Mouse (Mus musculus): Measurements from ENCODE around the gene Nr1h2. TPM values are rescaled to one million over a fixed set of nuclear protein-coding genes. Genes with fewer than 3 reads are reported as not detected.

Nr1h2 gene
- polyA plus RNA-seq, 1 experiment from 2014 or later = 79.3 TPM

- ATAC-seq = no peak
- Histone ChIP-seq H3K4me2 (ENCODE audit: low read depth, low read length) (no peak overlapping the region), H3K36me3 (ENCODE audit: control insufficient read depth, insufficient read depth, low read length) (peaks cover 27% of the 10 kb centered on the region), H3K4me1 (ENCODE audit: control insufficient read depth, insufficient read depth, low read length) (peaks cover 11% of the 10 kb centered on the region), H3K4me3 (ENCODE audit: low read length) (peak overlapping the region; percentile 69; the same call in 1 of the 2 replicates), H3K9me3 (ENCODE audit: control insufficient read depth, low read length) (no peaks in the 10 kb centered on the region), H3K9ac (ENCODE audit: low read depth, low read length) (peak overlapping the region; percentile 73), H3K27me3 (replicated peaks; ENCODE audit: control insufficient read depth, insufficient read depth, low read length) (no peaks in the 10 kb centered on the region), H3K27ac (ENCODE audit: low read length) (no peak overlapping the region)
- WGBS = 92% methylated on average over 13 of the region's 13 CpGs
These were observed 6.7 kb downstream of the Nr1h2 start for GRCm38 (mm10) chr7:44547041-44547440.

DNA sequence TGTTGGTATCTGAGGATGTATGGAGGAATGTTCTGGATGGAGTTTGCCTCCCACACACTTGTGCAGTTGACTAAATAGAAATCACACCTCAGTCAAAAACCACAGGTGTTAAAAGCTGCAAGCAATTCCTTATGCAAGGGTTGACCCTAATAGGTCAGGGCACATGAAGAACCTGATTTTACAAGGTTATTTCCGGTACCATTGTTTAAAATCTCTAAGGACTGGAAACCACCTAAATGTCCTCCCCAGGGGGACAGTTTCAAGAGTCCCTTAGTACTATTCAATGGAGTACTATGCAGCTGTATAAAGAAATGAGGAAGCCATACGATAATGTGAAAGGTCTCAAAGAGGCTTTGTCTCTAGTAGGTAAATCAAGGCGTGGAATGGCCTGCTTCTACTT, 7.5 kb downstream of the Nr1h2 start:
- Histone ChIP-seq H3K4me3 (ENCODE audit: low read length) (no peak overlapping the region), H3K9me3 (ENCODE audit: control insufficient read depth, low read length) (no peaks in the 10 kb centered on the region), H3K36me3 (ENCODE audit: control insufficient read depth, insufficient read depth, low read length) (peaks cover 26% of the 10 kb centered on the region), H3K27me3 (replicated peaks; ENCODE audit: control insufficient read depth, insufficient read depth, low read length) (no peaks in the 10 kb centered on the region), H3K9ac (ENCODE audit: low read depth, low read length) (no peak overlapping the region), H3K4me2 (ENCODE audit: low read depth, low read length) (no peak overlapping the region), H3K4me1 (ENCODE audit: control insufficient read depth, insufficient read depth, low read length) (peaks cover 11% of the 10 kb centered on the region), H3K27ac (ENCODE audit: low read length) (no peak overlapping the region)
- no peak for ATAC-seq
- 95% methylated on average over 3 of the region's 3 CpGs for WGBS

GRCm38 (mm10) chr7:44543071-44543470, 10.7 kb downstream of the Nr1h2 start:
- 83% methylated on average over 12 of the region's 12 CpGs for WGBS
- peaks cover 18% of the 10 kb centered on the region for H3K36me3 ChIP-seq (ENCODE audit: control insufficient read depth, insufficient read depth, low read length)
- H3K4me2 ChIP-seq (ENCODE audit: low read depth, low read length) = no peak overlapping the region
- no peaks in the 10 kb centered on the region for H3K9me3 ChIP-seq (ENCODE audit: control insufficient read depth, low read length)
- H3K4me3 ChIP-seq (ENCODE audit: low read length) = no peak overlapping the region
- ATAC-seq = no peak
- peaks cover 11% of the 10 kb centered on the region for H3K4me1 ChIP-seq (ENCODE audit: control insufficient read depth, insufficient read depth, low read length)
- H3K9ac ChIP-seq (ENCODE audit: low read depth, low read length) = no peak overlapping the region
- no peaks in the 10 kb centered on the region for H3K27me3 ChIP-seq (replicated peaks; ENCODE audit: control insufficient read depth, insufficient read depth, low read length)
- no peak overlapping the region for H3K27ac ChIP-seq (ENCODE audit: low read length)

- no peak overlapping the region for H3K4me2 ChIP-seq (ENCODE audit: low read depth, low read length)
- 94% methylated on average over 11 of the region's 11 CpGs for WGBS
- no peak overlapping the region for H3K4me3 ChIP-seq (ENCODE audit: low read length)
- no peak overlapping the region for H3K27ac ChIP-seq (ENCODE audit: low read length)
- peaks cover 18% of the 10 kb centered on the region for H3K36me3 ChIP-seq (ENCODE audit: control insufficient read depth, insufficient read depth, low read length)
- no peaks in the 10 kb centered on the region for H3K9me3 ChIP-seq (ENCODE audit: control insufficient read depth, low read length)
- no peaks in the 10 kb centered on the region for H3K27me3 ChIP-seq (replicated peaks; ENCODE audit: control insufficient read depth, insufficient read depth, low read length)
- peaks cover 6% of the 10 kb centered on the region for H3K4me1 ChIP-seq (ENCODE audit: control insufficient read depth, insufficient read depth, low read length)
- no peak for ATAC-seq
- no peak overlapping the region for H3K9ac ChIP-seq (ENCODE audit: low read depth, low read length)
These were observed 11.2 kb downstream of the Nr1h2 start for GRCm38 (mm10) chr7:44542555-44542954.

DNA sequence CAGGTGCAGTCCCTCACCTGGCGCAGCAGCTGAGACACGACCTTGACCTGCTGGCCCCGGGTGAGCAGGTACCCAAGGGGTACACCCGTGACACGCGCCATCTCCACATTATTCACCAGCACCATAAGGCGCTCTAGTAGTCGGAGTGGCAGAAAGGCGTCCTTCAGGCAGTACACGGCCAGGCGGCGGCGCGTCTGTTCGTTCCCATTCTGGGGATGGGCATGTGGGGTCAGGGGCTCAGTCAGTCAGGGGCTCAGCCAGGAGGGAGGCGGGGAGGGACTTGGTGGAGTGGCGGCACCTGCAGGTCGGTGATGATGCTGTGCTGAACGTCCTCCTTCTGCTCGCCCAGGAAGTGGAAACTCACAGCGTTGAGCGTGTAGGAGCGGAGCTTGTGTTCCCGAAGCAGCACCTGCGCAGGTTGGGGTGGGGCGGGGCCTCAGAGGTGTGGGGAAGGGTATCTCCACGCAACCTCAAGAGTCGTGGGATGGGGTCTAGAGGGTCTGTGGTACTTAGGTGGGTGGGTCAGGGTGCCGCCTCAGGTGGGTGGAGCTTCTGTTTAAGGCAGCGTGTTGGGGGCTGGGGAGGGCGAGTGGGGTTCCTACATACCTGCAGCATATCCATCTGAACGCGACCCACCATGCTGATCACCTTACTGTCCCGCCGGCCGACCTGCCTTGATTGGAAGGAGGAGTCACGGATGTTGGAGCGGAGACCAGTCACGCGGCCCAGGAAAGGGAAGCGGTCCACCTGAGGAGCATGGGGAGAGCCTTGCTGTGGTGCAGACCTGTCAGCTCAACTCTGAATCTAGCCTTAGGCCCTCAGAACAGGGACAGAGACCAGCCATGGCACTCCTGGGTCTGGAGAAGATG, 14.8 kb downstream of the Nr1h2 start:
- Histone ChIP-seq H3K9me3 (ENCODE audit: control insufficient read depth, low read length) (no peaks in the 10 kb centered on the region), H3K27ac (ENCODE audit: low read length) (no peak overlapping the region), H3K4me2 (ENCODE audit: low read depth, low read length) (no peak overlapping the region), H3K4me3 (ENCODE audit: low read length) (no peak overlapping the region), H3K9ac (ENCODE audit: low read depth, low read length) (no peak overlapping the region), H3K27me3 (replicated peaks; ENCODE audit: control insufficient read depth, insufficient read depth, low read length) (no peaks in the 10 kb centered on the region), H3K4me1 (ENCODE audit: control insufficient read depth, insufficient read depth, low read length) (no peaks in the 10 kb centered on the region), H3K36me3 (ENCODE audit: control insufficient read depth, insufficient read depth, low read length) (peaks cover 15% of the 10 kb centered on the region)
- no peak for ATAC-seq
- WGBS = 92% methylated on average over 41 of the region's 41 CpGs

DNA sequence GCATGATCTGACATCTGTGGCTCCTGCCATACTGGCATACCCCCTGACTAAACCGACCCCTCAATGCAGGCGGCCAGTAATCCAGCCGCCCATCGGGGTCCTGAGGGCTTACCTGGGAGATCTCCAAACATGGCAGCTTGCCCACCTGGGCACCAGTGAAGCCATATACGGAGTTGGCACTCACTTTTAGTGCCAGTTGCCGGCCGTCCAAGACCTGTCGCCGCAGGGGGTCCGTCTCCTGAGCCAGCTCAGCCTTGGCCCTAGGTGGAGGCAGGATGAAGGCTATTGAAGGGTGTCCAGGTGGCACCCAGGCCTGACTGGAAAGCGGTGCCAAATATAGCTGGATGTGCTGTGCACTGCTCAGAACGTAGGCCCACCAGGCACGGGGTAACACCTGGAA, 16.3 kb downstream of the Nr1h2 start:
- Histone ChIP-seq H3K4me2 (ENCODE audit: low read depth, low read length) (no peak overlapping the region), H3K9me3 (ENCODE audit: control insufficient read depth, low read length) (no peaks in the 10 kb centered on the region), H3K4me3 (ENCODE audit: low read length) (no peak overlapping the region), H3K27ac (ENCODE audit: low read length) (no peak overlapping the region), H3K9ac (ENCODE audit: low read depth, low read length) (no peak overlapping the region), H3K27me3 (replicated peaks; ENCODE audit: control insufficient read depth, insufficient read depth, low read length) (no peaks in the 10 kb centered on the region), H3K4me1 (ENCODE audit: control insufficient read depth, insufficient read depth, low read length) (no peaks in the 10 kb centered on the region), H3K36me3 (ENCODE audit: control insufficient read depth, insufficient read depth, low read length) (peaks cover 15% of the 10 kb centered on the region)
- 92% methylated on average over 13 of the region's 13 CpGs for WGBS
- ATAC-seq = no peak

- H3K4me1 ChIP-seq (ENCODE audit: control insufficient read depth, insufficient read depth, low read length) = peaks cover 3% of the 10 kb centered on the region; the same call in 1 of the 2 replicates
- no peak overlapping the region for H3K4me2 ChIP-seq (ENCODE audit: low read depth, low read length)
- H3K27ac ChIP-seq (ENCODE audit: low read length) = no peak overlapping the region
- H3K9ac ChIP-seq (ENCODE audit: low read depth, low read length) = no peak overlapping the region
- H3K9me3 ChIP-seq (ENCODE audit: control insufficient read depth, low read length) = no peaks in the 10 kb centered on the region
- no peaks in the 10 kb centered on the region for H3K27me3 ChIP-seq (replicated peaks; ENCODE audit: control insufficient read depth, insufficient read depth, low read length)
- WGBS = 78% methylated on average over 7 of the region's 7 CpGs
- no peak for ATAC-seq
- peaks cover 13% of the 10 kb centered on the region for H3K36me3 ChIP-seq (ENCODE audit: control insufficient read depth, insufficient read depth, low read length)
- no peak overlapping the region for H3K4me3 ChIP-seq (ENCODE audit: low read length)
These were observed 16.7 kb downstream of the Nr1h2 start for GRCm38 (mm10) chr7:44537009-44537408.

DNA sequence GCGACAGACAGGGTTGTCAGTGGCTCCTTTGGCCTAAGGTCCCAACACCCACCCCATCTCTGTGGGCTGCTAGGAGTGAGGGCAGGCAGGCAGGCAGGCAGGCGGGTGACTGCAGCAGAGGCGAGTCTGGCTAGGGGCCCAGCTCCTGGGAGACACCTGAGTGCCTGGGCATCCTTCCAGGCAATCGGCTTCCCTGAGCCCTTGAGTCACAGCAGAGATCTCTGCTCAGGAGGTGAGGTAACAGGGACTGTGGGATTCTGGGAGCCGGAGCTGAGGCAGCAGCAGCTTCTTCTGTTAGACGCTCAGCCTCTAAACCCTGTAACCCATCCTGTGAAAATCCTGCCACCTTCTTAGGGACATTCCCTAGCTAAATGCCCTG, 17.2 kb downstream of the Nr1h2 start:
- Histone ChIP-seq H3K27ac (ENCODE audit: low read length) (no peak overlapping the region), H3K4me1 (ENCODE audit: control insufficient read depth, insufficient read depth, low read length) (peaks cover 3% of the 10 kb centered on the region; the same call in 1 of the 2 replicates), H3K4me3 (ENCODE audit: low read length) (no peak overlapping the region), H3K36me3 (ENCODE audit: control insufficient read depth, insufficient read depth, low read length) (peaks cover 11% of the 10 kb centered on the region), H3K27me3 (replicated peaks; ENCODE audit: control insufficient read depth, insufficient read depth, low read length) (no peaks in the 10 kb centered on the region), H3K4me2 (ENCODE audit: low read depth, low read length) (no peak overlapping the region), H3K9ac (ENCODE audit: low read depth, low read length) (no peak overlapping the region), H3K9me3 (ENCODE audit: control insufficient read depth, low read length) (no peaks in the 10 kb centered on the region)
- no peak for ATAC-seq
- WGBS = 80% methylated on average over 6 of the region's 6 CpGs

DNA sequence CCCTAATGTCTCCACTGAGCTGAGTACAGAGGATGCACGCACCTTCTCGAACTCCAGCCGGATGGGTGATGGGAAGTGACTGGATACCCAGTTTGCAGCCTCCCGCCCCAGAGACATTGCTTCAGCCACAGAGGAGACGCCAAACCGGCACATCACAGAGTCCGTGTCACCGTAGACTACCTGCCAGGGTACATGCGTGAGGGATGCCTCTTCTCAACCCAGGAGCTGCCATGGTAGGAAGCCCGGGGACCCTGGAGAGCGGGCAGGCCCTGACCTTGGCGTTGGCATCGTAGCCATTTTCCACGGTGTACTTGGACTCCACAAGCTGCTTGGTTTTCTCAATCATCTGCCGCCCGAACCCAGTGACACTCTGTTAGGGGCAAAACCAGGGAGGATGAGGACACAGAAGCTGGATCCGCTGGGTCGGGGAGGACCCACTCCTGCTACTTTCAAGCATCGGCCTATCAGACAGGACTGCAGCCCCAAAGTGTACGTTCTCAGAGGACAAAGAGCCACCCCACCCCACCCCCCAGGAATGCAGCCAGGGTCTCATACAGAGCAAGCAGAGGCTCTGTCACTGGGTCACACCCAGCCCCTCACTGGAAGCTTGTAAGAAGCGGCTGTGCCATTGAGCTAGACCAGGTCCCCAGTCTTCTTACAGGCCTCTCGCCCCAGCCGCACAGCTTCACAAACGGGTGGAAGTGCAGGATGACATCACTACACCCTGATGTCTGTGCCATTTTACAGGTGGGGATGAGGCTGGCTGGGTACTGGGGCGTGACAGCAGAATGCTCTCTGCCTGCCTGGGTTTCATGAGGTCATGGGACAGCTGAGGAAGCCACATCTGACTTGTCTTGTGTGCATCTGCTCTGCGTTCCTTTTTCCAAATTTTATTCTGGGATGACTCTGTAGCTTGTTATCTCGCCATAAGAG, 17.8 kb downstream of the Nr1h2 start:
- no peak overlapping the region for H3K27ac ChIP-seq (ENCODE audit: low read length)
- 91% methylated on average over 27 of the region's 27 CpGs for WGBS
- H3K9me3 ChIP-seq (ENCODE audit: control insufficient read depth, low read length) = no peaks in the 10 kb centered on the region
- no peaks in the 10 kb centered on the region for H3K27me3 ChIP-seq (replicated peaks; ENCODE audit: control insufficient read depth, insufficient read depth, low read length)
- ATAC-seq = no peak
- no peak overlapping the region for H3K4me2 ChIP-seq (ENCODE audit: low read depth, low read length)
- no peak overlapping the region for H3K4me3 ChIP-seq (ENCODE audit: low read length)
- H3K9ac ChIP-seq (ENCODE audit: low read depth, low read length) = 0 out of 2 replicates have a peak overlapping the region, but pooled peaks have one; percentile 10
- H3K4me1 ChIP-seq (ENCODE audit: control insufficient read depth, insufficient read depth, low read length) = peaks cover 3% of the 10 kb centered on the region; the same call in 1 of the 2 replicates
- peaks cover 4% of the 10 kb centered on the region for H3K36me3 ChIP-seq (ENCODE audit: control insufficient read depth, insufficient read depth, low read length)
